Mouse (Mus musculus) G1E (cell line): ENCODE measurements around the gene Mphosph9. TPM values are rescaled to one million over a fixed set of nuclear protein-coding genes. Genes with fewer than 3 reads are reported as not detected.
"Not testable (repeated sequence)": the region's sequence is repeated elsewhere in the genome, so short reads cannot be mapped to it uniquely, and the experiment has no call there.

Source experiments
- ATAC-seq: 2 replicates; pipeline ENCODE4 v1.8.0; 2016; ENCODE audit warnings: mild to moderate bottlenecking; ENCODE audit not compliant: insufficient number of reproducible peaks, poor library complexity, low FRiP score, severe bottlenecking; ENCODE audit errors: extremely low read depth
- DNase-seq: peaks from one replicate; pipeline ENCODE4 v3.0.0; 2012; ENCODE audit warnings: low spot score
- H3K27me3 ChIP-seq: 2 replicates; pipeline ENCODE4 v1.6.1; 2012; ENCODE audit warnings: mild to moderate bottlenecking, low read length, inconsistent platforms; ENCODE audit not compliant: insufficient read depth
- H3K36me3 ChIP-seq: replicated peaks from 2 replicates; pipeline ENCODE3; 2012; ENCODE audit warnings: mild to moderate bottlenecking, inconsistent platforms
- H3K4me1 ChIP-seq: 2 replicates; pipeline ENCODE4 v1.6.1; 2012; ENCODE audit warnings: low read depth, low read length, inconsistent platforms, mixed read lengths; ENCODE audit not compliant: insufficient read depth
- H3K4me3 ChIP-seq: 2 replicates; pipeline ENCODE4 v1.5.1; 2012; ENCODE audit warnings: low read depth, mild to moderate bottlenecking, inconsistent platforms, low read length, moderate library complexity, mixed read lengths
- H3K9me3 ChIP-seq: replicated peaks from 2 replicates; pipeline ENCODE4 v1.6.1; 2012; ENCODE audit warnings: inconsistent platforms
- CTCF ChIP-seq: IDR thresholded peaks from 2 replicates; pipeline ENCODE4 v1.5.1; 2012; ENCODE audit warnings: low read depth, low read length, inconsistent platforms, mixed read lengths
- GATA1 ChIP-seq: IDR thresholded peaks from 2 replicates; pipeline ENCODE4 v1.6.1; 2012; ENCODE audit warnings: borderline replicate concordance, low read length, inconsistent platforms, mixed read lengths
- GATA2 ChIP-seq: IDR thresholded peaks from 2 replicates; pipeline ENCODE4 v1.6.1; 2012; ENCODE audit warnings: low read depth, low read length, inconsistent platforms, borderline replicate concordance
- POLR2AphosphoS5 ChIP-seq: IDR thresholded peaks from 2 replicates; pipeline ENCODE4 v1.6.1; 2012; ENCODE audit warnings: low read depth, low read length, inconsistent platforms; ENCODE audit not compliant: insufficient replicate concordance
- TAL1 ChIP-seq: conservative IDR thresholded peaks from 2 replicates; pipeline ENCODE4 v1.6.1; 2012; ENCODE audit warnings: low read depth, low read length, inconsistent platforms, mixed read lengths
- polyA plus RNA-seq: library from polyadenylated mRNA; stranded (reverse); fragments of >175 nt; gene quantifications from 2 replicates; pipeline ENCODE4 v1.2.3, GENCODE M21; 2012
- total RNA-seq, 2 experiments: library from RNA; stranded (forward) in 1 of 2; stranded (reverse) in 1 of 2; fragments of 200-1000 nt in 1 of 2; fragments of >200 nt in 1 of 2; fragmentation: Nextera tagmentation in 1 of 2; gene quantifications; 2 replicates each; pipeline ENCODE4 v1.2.3; 2014 to 2017

Gene Mphosph9
- total and polyA plus RNA-seq, 3 experiments = 2.0 to 24.2 (median 23.2) TPM

DNA sequence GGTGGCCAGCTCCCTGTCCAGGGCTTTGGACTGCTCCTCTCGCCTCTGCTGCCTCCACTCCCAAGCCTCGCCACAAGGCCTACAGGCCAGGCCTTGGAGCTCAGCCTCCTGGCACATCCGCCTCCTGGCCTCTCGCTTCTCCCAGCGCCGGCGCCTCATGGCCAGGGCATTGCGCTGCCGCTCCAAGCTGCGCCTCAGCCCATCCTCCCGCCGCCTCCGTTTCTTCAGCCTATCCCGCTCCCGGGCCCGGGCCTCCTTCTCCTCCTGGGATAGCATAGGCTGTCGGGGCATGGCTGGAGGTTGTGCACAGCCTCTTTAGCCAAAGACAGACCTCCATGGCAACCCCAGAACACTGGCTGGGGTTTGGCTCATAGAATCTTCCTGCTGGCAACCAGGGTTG lies 21.4 kb upstream of the Mphosph9 start:
- Histone ChIP-seq H3K9me3 (no peaks in the 10 kb centered on the region), H3K36me3 (peaks cover 66% of the 10 kb centered on the region), H3K4me1 (peaks cover 55% of the 10 kb centered on the region), H3K27me3 (no peaks in the 10 kb centered on the region), H3K4me3 (no peak overlapping the region)
- ATAC-seq = no peak
- DNase-seq = no peak
- TF ChIP-seq POLR2AphosphoS5 (no peak), GATA2 (no peak), GATA1 (no peak), CTCF (no peak), TAL1 (no peak)

DNA sequence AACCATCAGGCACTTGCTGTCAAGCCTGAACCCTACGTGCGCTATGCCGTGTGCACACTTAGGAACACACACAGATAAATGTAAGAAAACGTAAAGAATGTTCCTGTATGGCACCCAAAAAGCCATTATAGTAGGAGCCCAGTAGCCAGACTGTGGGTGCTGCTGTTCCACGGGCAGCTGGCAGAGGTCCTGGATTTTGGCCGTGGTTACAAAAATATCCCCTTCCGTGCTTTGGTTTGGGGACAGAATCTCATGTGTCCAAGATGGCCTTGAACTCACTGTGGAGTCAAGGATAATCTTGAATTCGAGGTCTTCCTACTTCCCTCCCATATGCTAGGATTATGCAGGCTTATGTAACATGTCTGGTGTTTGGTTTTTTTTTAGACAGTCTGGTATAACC lies 15.1 kb upstream of the Mphosph9 start:
- no peaks in the 10 kb centered on the region for H3K9me3 ChIP-seq
- no peak overlapping the region for H3K4me3 ChIP-seq
- H3K36me3 ChIP-seq = peaks cover 78% of the 10 kb centered on the region
- no peak for DNase-seq
- H3K27me3 ChIP-seq = no peaks in the 10 kb centered on the region
- no peak for TF ChIP-seq POLR2AphosphoS5
- no peak for TF ChIP-seq TAL1
- no peak for TF ChIP-seq CTCF
- no peak for TF ChIP-seq GATA2
- TF ChIP-seq GATA1 = no peak
- H3K4me1 ChIP-seq = peaks cover 13% of the 10 kb centered on the region; the same call in 1 of the 2 replicates
- ATAC-seq = no peak

DNA sequence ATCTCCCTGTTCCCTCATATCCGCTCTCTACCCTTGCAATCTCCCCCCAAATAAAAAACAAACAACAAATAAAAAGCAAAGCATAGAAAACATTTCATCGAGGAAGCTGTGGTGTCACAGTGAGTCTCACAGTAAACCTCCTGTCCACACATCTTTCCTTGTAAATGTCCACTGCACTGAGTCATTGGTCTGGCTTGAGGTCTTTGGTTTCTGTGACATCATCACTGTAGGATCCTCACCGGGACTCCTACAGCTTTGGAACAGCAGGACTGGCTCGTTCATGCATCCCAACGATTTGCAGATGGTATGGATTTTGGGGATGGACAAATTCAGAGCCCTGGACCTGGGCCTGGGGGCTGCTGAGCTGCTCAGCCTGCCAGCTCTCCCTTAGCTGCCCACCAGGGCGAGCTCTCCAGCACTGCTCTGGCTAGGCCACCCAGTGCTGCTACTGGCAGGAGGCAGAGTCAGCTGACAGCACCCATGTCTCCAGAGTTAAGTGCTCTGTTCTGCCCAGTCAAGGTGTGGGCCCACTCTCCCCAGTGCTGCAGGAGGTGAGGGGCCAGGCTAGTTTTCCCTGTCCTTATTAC lies 14.1 kb upstream of the Mphosph9 start:
- not testable (repeated sequence) for ATAC-seq, H3K4me3 ChIP-seq, H3K27me3 ChIP-seq, H3K9me3 ChIP-seq, DNase-seq
- peaks cover 12% of the 10 kb centered on the region; the same call in 1 of the 2 replicates for H3K4me1 ChIP-seq
- H3K36me3 ChIP-seq = peaks cover 84% of the 10 kb centered on the region

DNA sequence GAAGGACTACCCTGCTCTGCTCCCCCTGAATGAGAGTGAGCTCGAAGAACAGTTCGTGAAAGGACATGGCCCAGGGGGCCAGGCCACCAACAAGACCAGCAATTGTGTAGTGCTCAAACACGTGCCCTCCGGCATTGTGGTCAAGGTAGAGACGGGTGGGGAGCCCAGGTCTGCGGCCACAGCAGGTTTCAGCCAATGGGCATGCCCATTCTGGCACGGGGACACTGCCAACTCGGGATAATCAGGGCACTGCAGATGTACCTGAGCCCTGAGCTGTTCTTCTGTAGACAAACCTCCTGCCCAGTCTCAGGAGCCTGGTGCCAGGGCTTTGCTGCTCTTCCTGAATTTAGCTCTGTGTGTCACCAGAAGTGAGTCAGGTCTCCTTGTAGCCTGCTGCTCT lies 11.0 kb upstream of the Mphosph9 start:
- no peak overlapping the region for H3K4me3 ChIP-seq
- no peaks in the 10 kb centered on the region for H3K27me3 ChIP-seq
- H3K9me3 ChIP-seq = no peaks in the 10 kb centered on the region
- H3K4me1 ChIP-seq = 0 out of 2 replicates have a peak, but pooled peaks cover 2% of the 10 kb centered on the region
- no peak for ATAC-seq
- peaks cover 85% of the 10 kb centered on the region for H3K36me3 ChIP-seq
- TF ChIP-seq POLR2AphosphoS5 = no peak
- no peak for TF ChIP-seq TAL1
- no peak for TF ChIP-seq GATA2
- no peak for TF ChIP-seq GATA1
- TF ChIP-seq CTCF = no peak
- DNase-seq = no peak

DNA sequence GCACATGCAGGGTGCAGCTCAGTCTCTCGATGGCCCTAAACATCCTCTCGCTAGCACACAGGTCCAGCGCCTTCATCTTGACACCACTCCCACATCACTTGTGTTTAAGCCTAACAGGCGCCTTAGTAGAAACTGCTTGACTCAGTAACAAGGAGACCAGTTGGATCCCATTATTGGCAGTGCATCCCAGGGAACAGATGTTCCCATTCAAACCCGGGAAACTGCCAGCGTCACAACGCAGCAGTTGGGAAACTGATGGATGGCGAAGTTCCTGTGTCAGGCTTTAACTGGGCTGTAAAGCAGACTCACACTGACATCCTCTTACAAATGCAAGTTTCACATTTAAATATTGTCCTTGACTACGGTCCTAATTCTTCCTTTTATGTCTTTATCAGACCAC lies 10.1 kb upstream of the Mphosph9 start:
- Histone ChIP-seq H3K4me1 (0 out of 2 replicates have a peak, but pooled peaks cover 2% of the 10 kb centered on the region), H3K36me3 (peaks cover 84% of the 10 kb centered on the region)

DNA sequence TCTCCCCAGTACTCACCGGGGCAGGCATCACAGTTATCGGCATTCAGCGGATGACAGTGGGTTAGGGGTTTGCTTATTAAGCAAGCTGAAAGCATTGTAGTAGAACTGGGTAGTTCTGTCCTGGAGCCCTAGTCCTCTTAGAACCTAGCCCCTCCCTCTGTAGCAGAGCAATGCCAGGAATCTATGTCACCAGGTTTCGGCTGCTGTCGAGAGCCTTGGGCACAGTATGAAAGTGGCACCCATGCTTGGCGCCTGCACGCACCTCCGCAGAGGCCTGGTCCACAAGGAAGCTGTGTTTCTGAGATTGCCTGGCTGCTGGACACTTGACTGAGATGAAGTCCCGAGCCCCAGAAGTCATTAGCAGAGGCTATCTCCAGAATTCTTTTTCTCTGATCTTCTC lies 9.3 kb upstream of the Mphosph9 start:
- ATAC-seq (no peak), DNase-seq (no peak)
- Histone ChIP-seq H3K9me3 (no peaks in the 10 kb centered on the region), H3K4me3 (no peak overlapping the region), H3K36me3 (peaks cover 83% of the 10 kb centered on the region), H3K4me1 (0 out of 2 replicates have a peak, but pooled peaks cover 2% of the 10 kb centered on the region), H3K27me3 (no peaks in the 10 kb centered on the region)
- TF ChIP-seq POLR2AphosphoS5 (no peak), GATA1 (no peak), CTCF (no peak), GATA2 (no peak)

More for the DNA sequence above, 10.1 kb upstream of the Mphosph9 start:
- no peak for DNase-seq
- no peaks in the 10 kb centered on the region for H3K9me3 ChIP-seq
- H3K4me3 ChIP-seq = no peak overlapping the region
- TF ChIP-seq POLR2AphosphoS5 (no peak), GATA2 (no peak), TAL1 (no peak), CTCF (no peak), GATA1 (no peak)
- ATAC-seq = no peak
- H3K27me3 ChIP-seq = no peaks in the 10 kb centered on the region
